Mouse (Mus musculus) testis, adult 2 months (tissue): ENCODE results near the gene Cldn24. TPM values are rescaled to one million over a fixed set of nuclear protein-coding genes. Genes with fewer than 3 reads are reported as not detected.
A peak's percentile ranks its signal among the peaks of the same experiment; 100 is the strongest.

Source experiments
- H3K27ac ChIP-seq: fragments of 200-500 bp; 2 replicates; pipeline ENCODE4 v1.5.1; 2012; ENCODE audit warnings: low read depth, low read length; ENCODE audit not compliant: control insufficient read depth, insufficient read depth
- H3K27me3 ChIP-seq: fragments of 200-500 bp; 2 replicates; pipeline ENCODE4 v1.6.1; 2012; ENCODE audit warnings: mild to moderate bottlenecking, low read length, moderate library complexity; ENCODE audit not compliant: control insufficient read depth, insufficient read depth
- H3K36me3 ChIP-seq: fragments of 200-500 bp; 2 replicates; pipeline ENCODE4 v1.6.1; 2012; ENCODE audit warnings: mild to moderate bottlenecking, low read length; ENCODE audit not compliant: control insufficient read depth, insufficient read depth
- H3K4me1 ChIP-seq: fragments of 200-500 bp; 2 replicates; pipeline ENCODE4 v1.6.1; 2012; ENCODE audit warnings: low read length; ENCODE audit not compliant: control insufficient read depth, insufficient read depth
- H3K4me3 ChIP-seq: fragments of 200-500 bp; 2 replicates; pipeline ENCODE4 v1.5.1; 2012; ENCODE audit warnings: low read depth, mild to moderate bottlenecking, low read length, moderate library complexity, mixed read lengths; ENCODE audit not compliant: control insufficient read depth
- CTCF ChIP-seq: fragments of 200-500 bp; IDR thresholded peaks from 2 replicates; pipeline ENCODE4 v1.5.1; 2012; ENCODE audit warnings: low read depth, mild to moderate bottlenecking, inconsistent platforms, low read length, moderate library complexity; ENCODE audit not compliant: control insufficient read depth, insufficient read depth, insufficient replicate concordance
- POLR2A ChIP-seq: fragments of 200-500 bp; IDR thresholded peaks from 2 replicates; pipeline ENCODE4 v1.6.1; 2012; ENCODE audit warnings: low read depth, mild to moderate bottlenecking, inconsistent platforms, low read length, moderate library complexity; ENCODE audit not compliant: control insufficient read depth
- polyA plus RNA-seq: library from polyadenylated mRNA; depleted of rRNA; stranded (reverse); fragments of >200 nt; gene quantifications from 2 replicates; pipeline ENCODE4 v1.2.3, GENCODE M21; 2012; rRNA removed

Cldn24 gene
- polyA plus RNA-seq, 1 experiment, result 0.59 TPM

GRCm38 (mm10) chr8:47849842-47850241 lies 27.9 kb downstream of the Cldn24 start:
- no peak for TF ChIP-seq POLR2A
- peak; percentile 52; the same call in 1 of the 2 replicates for TF ChIP-seq CTCF
- Histone ChIP-seq H3K27ac (no peak overlapping the region), H3K36me3 (no peaks in the 10 kb centered on the region; the same call in 1 of the 2 replicates), H3K4me3 (no peak overlapping the region), H3K27me3 (no peaks in the 10 kb centered on the region), H3K4me1 (no peaks in the 10 kb centered on the region; the same call in 1 of the 2 replicates)

GRCm38 (mm10) chr8:47851824-47852502 lies 30.0 kb downstream of the Cldn24 start:
- TF ChIP-seq POLR2A (no peak), CTCF (no peak)
- no peaks in the 10 kb centered on the region for H3K27me3 ChIP-seq
- no peaks in the 10 kb centered on the region; the same call in 1 of the 2 replicates for H3K4me1 ChIP-seq
- H3K27ac ChIP-seq, result peak overlapping the region; percentile 69
- no peaks in the 10 kb centered on the region; the same call in none of the 2 replicates for H3K36me3 ChIP-seq
- H3K4me3 ChIP-seq, result no peak overlapping the region

GRCm38 (mm10) chr8:47852737-47853136 lies 30.8 kb downstream of the Cldn24 start:
- H3K4me1 ChIP-seq, result no peaks in the 10 kb centered on the region; the same call in 1 of the 2 replicates
- 0 out of 2 replicates have a peak overlapping the region, but pooled peaks have one; percentile 69 for H3K27ac ChIP-seq
- TF ChIP-seq POLR2A (no peak), CTCF (no peak)
- H3K4me3 ChIP-seq, result no peak overlapping the region
- no peaks in the 10 kb centered on the region; the same call in none of the 2 replicates for H3K36me3 ChIP-seq
- no peaks in the 10 kb centered on the region for H3K27me3 ChIP-seq

GRCm38 (mm10) chr8:47853356-47853755 lies 31.4 kb downstream of the Cldn24 start:
- no peaks in the 10 kb centered on the region; the same call in none of the 2 replicates for H3K36me3 ChIP-seq
- no peak overlapping the region for H3K27ac ChIP-seq
- no peaks in the 10 kb centered on the region; the same call in 1 of the 2 replicates for H3K4me1 ChIP-seq
- no peak overlapping the region for H3K4me3 ChIP-seq
- H3K27me3 ChIP-seq, result no peaks in the 10 kb centered on the region
- no peak for TF ChIP-seq CTCF

- no peak overlapping the region for H3K27ac ChIP-seq
- peaks cover 3% of the 10 kb centered on the region for H3K36me3 ChIP-seq
- H3K4me1 ChIP-seq, result no peaks in the 10 kb centered on the region
- H3K27me3 ChIP-seq, result no peaks in the 10 kb centered on the region
- TF ChIP-seq CTCF (no peak), POLR2A (no peak)
- no peak overlapping the region for H3K4me3 ChIP-seq
These were observed 37.3 kb downstream of the Cldn24 start for GRCm38 (mm10) chr8:47859259-47859658.

- TF ChIP-seq CTCF (no peak), POLR2A (no peak)
- H3K27ac ChIP-seq, result no peak overlapping the region
- H3K36me3 ChIP-seq, result peaks cover 3% of the 10 kb centered on the region
These were observed 44.6 kb downstream of the Cldn24 start for GRCm38 (mm10) chr8:47866568-47866967.

GRCm38 (mm10) chr8:47867067-47867466 lies 45.1 kb downstream of the Cldn24 start:
- Histone ChIP-seq H3K36me3 (peaks cover 1% of the 10 kb centered on the region), H3K27ac (no peak overlapping the region), H3K4me3 (no peak overlapping the region), H3K27me3 (no peaks in the 10 kb centered on the region), H3K4me1 (no peaks in the 10 kb centered on the region)
- TF ChIP-seq POLR2A, result no peak
- peak; percentile 83; the same call in 1 of the 2 replicates for TF ChIP-seq CTCF

More at GRCm38 (mm10) chr8:47866568-47866967, 44.6 kb downstream of the Cldn24 start:
- no peak overlapping the region for H3K4me3 ChIP-seq
- H3K27me3 ChIP-seq, result no peaks in the 10 kb centered on the region
- H3K4me1 ChIP-seq, result no peaks in the 10 kb centered on the region

Other genes starting within 250 kb of the Cldn24 start
- 11.7 and 16.6 TPM in 2 replicates for gene Ing2, start 146.6 kb upstream of the Cldn24 start, polyA plus RNA-seq
- gene Cdkn2aip, start 108.2 kb upstream of the Cldn24 start, polyA plus RNA-seq, result 39.7 and 40.1 TPM in 2 replicates
- gene Cldn22, start 2.3 kb downstream of the Cldn24 start, polyA plus RNA-seq, result 0.16 and 0.35 TPM in 2 replicates
- gene Wwc2, start 168.8 kb downstream of the Cldn24 start, polyA plus RNA-seq, result 18.6 and 19.6 TPM in 2 replicates